Mouse (Mus musculus): ENCODE measurements around the gene Opn4. TPM values are rescaled to one million over a fixed set of nuclear protein-coding genes. Genes with fewer than 3 reads are reported as not detected.

Opn4 gene
- polyA plus RNA-seq, 1 experiment from 2014 or later, result 4.1 TPM

GRCm38 (mm10) chr14:34568626-34569025 lies 31.3 kb downstream of the Opn4 start:
- Histone ChIP-seq H3K27ac (peak overlapping the region; percentile 72; the same call in 1 of the 2 replicates), H3K36me3 (peaks cover 2% of the 10 kb centered on the region; the same call in 1 of the 2 replicates), H3K4me1 (peaks cover 81% of the 10 kb centered on the region), H3K27me3 (ENCODE audit: insufficient read depth, poor library complexity, severe bottlenecking) (no peaks in the 10 kb centered on the region), H3K9me3 (no peaks in the 10 kb centered on the region), H3K4me3 (no peak overlapping the region)
- 61% methylated on average over 4 of the region's 4 CpGs for WGBS
- DNase-seq (ENCODE audit: low spot score), result no peak

- DNase-seq (ENCODE audit: low spot score), result no peak
Measured at GRCm38 (mm10) chr14:34567697-34568096, 32.2 kb downstream of the Opn4 start.

GRCm38 (mm10) chr14:34566530-34566929 lies 33.4 kb downstream of the Opn4 start:
- WGBS, result 87% methylated on average over 7 of the region's 7 CpGs

More at GRCm38 (mm10) chr14:34567697-34568096, 32.2 kb downstream of the Opn4 start:
- Histone ChIP-seq H3K4me1 (peaks cover 75% of the 10 kb centered on the region), H3K9me3 (no peaks in the 10 kb centered on the region), H3K4me3 (no peak overlapping the region), H3K36me3 (peaks cover 2% of the 10 kb centered on the region; the same call in 1 of the 2 replicates), H3K27ac (peak overlapping the region; percentile 38), H3K27me3 (ENCODE audit: insufficient read depth, poor library complexity, severe bottlenecking) (no peaks in the 10 kb centered on the region)
- 40% methylated on average over 5 of the region's 5 CpGs for WGBS

GRCm38 (mm10) chr14:34565711-34566110 lies 34.2 kb downstream of the Opn4 start:
- no peak overlapping the region for H3K4me3 ChIP-seq
- no peak for DNase-seq (ENCODE audit: low spot score)
- H3K27me3 ChIP-seq (ENCODE audit: insufficient read depth, poor library complexity, severe bottlenecking), result no peaks in the 10 kb centered on the region
- H3K36me3 ChIP-seq, result peaks cover 20% of the 10 kb centered on the region; the same call in 1 of the 2 replicates
- peak overlapping the region; percentile 56; the same call in 1 of the 2 replicates for H3K27ac ChIP-seq
- no peaks in the 10 kb centered on the region for H3K9me3 ChIP-seq
- 66% methylated on average over 17 of the region's 17 CpGs for WGBS
- peaks cover 73% of the 10 kb centered on the region for H3K4me1 ChIP-seq

More at GRCm38 (mm10) chr14:34566530-34566929, 33.4 kb downstream of the Opn4 start:
- Histone ChIP-seq H3K9me3 (no peaks in the 10 kb centered on the region), H3K27me3 (ENCODE audit: insufficient read depth, poor library complexity, severe bottlenecking) (no peaks in the 10 kb centered on the region), H3K4me3 (no peak overlapping the region), H3K4me1 (peaks cover 77% of the 10 kb centered on the region), H3K27ac (peak overlapping the region; percentile 56; the same call in 1 of the 2 replicates), H3K36me3 (peaks cover 12% of the 10 kb centered on the region; the same call in 1 of the 2 replicates)
- DNase-seq (ENCODE audit: low spot score), result no peak

- no peaks in the 10 kb centered on the region for H3K9me3 ChIP-seq
- WGBS, result 67% methylated on average over 5 of the region's 5 CpGs
- H3K27me3 ChIP-seq (ENCODE audit: insufficient read depth, poor library complexity, severe bottlenecking), result no peaks in the 10 kb centered on the region
- H3K27ac ChIP-seq, result peak overlapping the region; percentile 52; the same call in 1 of the 2 replicates
- H3K4me1 ChIP-seq, result peaks cover 73% of the 10 kb centered on the region
- H3K36me3 ChIP-seq, result peaks cover 30% of the 10 kb centered on the region
- H3K4me3 ChIP-seq, result no peak overlapping the region
- no peak for DNase-seq (ENCODE audit: low spot score)
Measured at GRCm38 (mm10) chr14:34564646-34565045, 35.3 kb downstream of the Opn4 start.

- H3K4me3 ChIP-seq, result no peak overlapping the region
- DNase-seq (ENCODE audit: low spot score), result no peak
- H3K9me3 ChIP-seq, result no peaks in the 10 kb centered on the region
- no peaks in the 10 kb centered on the region for H3K27me3 ChIP-seq (ENCODE audit: insufficient read depth, poor library complexity, severe bottlenecking)
- peaks cover 53% of the 10 kb centered on the region for H3K4me1 ChIP-seq
- peak overlapping the region; percentile 31 for H3K27ac ChIP-seq
- peaks cover 48% of the 10 kb centered on the region for H3K36me3 ChIP-seq
- WGBS, result 12% methylated on average over 2 of the region's 2 CpGs
Measured at GRCm38 (mm10) chr14:34562393-34562792, 37.5 kb downstream of the Opn4 start.

GRCm38 (mm10) chr14:34561647-34562046 lies 38.3 kb downstream of the Opn4 start:
- Histone ChIP-seq H3K27ac (peak overlapping the region; percentile 31; the same call in 1 of the 2 replicates), H3K4me3 (no peak overlapping the region), H3K9me3 (no peaks in the 10 kb centered on the region), H3K27me3 (ENCODE audit: insufficient read depth, poor library complexity, severe bottlenecking) (no peaks in the 10 kb centered on the region), H3K4me1 (peaks cover 45% of the 10 kb centered on the region), H3K36me3 (peaks cover 49% of the 10 kb centered on the region)
- 85% methylated on average over 8 of the region's 8 CpGs for whole genome bisulfite sequencing
- no peak for DNase-seq (ENCODE audit: low spot score)

GRCm38 (mm10) chr14:34558947-34559346 lies 41.0 kb downstream of the Opn4 start:
- WGBS, result 85% methylated on average over 9 of the region's 9 CpGs
- Histone ChIP-seq H3K4me3 (no peak overlapping the region), H3K4me1 (peaks cover 29% of the 10 kb centered on the region), H3K27me3 (ENCODE audit: insufficient read depth, poor library complexity, severe bottlenecking) (no peaks in the 10 kb centered on the region), H3K27ac (no peak overlapping the region), H3K9me3 (no peaks in the 10 kb centered on the region), H3K36me3 (peaks cover 69% of the 10 kb centered on the region)
- DNase-seq (ENCODE audit: low spot score), result no peak

GRCm38 (mm10) chr14:34555211-34555610 lies 44.7 kb downstream of the Opn4 start:
- no peak overlapping the region for H3K4me3 ChIP-seq
- 62% methylated on average over 13 of the region's 13 CpGs for WGBS
- peaks cover 26% of the 10 kb centered on the region; the same call in 1 of the 2 replicates for H3K4me1 ChIP-seq
- H3K27me3 ChIP-seq (ENCODE audit: insufficient read depth, poor library complexity, severe bottlenecking), result no peaks in the 10 kb centered on the region
- peaks cover 79% of the 10 kb centered on the region for H3K36me3 ChIP-seq
- H3K9me3 ChIP-seq, result no peaks in the 10 kb centered on the region
- H3K27ac ChIP-seq, result peak overlapping the region; percentile 63
- no peak for DNase-seq (ENCODE audit: low spot score)

- Histone ChIP-seq H3K4me3 (no peak overlapping the region), H3K9me3 (no peaks in the 10 kb centered on the region), H3K27ac (0 out of 2 replicates have a peak overlapping the region, but pooled peaks have one; percentile 1), H3K4me1 (peaks cover 34% of the 10 kb centered on the region), H3K27me3 (ENCODE audit: insufficient read depth, poor library complexity, severe bottlenecking) (no peaks in the 10 kb centered on the region), H3K36me3 (peaks cover 70% of the 10 kb centered on the region)
- WGBS, result 69% methylated on average over 3 of the region's 3 CpGs
- no peak for DNase-seq (ENCODE audit: low spot score)
Measured at GRCm38 (mm10) chr14:34554047-34554446, 45.9 kb downstream of the Opn4 start.

- no peaks in the 10 kb centered on the region for H3K9me3 ChIP-seq
- H3K27ac ChIP-seq, result 0 out of 2 replicates have a peak overlapping the region, but pooled peaks have one; percentile 1
- H3K36me3 ChIP-seq, result peaks cover 69% of the 10 kb centered on the region
- WGBS, result 73% methylated on average over 6 of the region's 6 CpGs
- no peaks in the 10 kb centered on the region for H3K27me3 ChIP-seq (ENCODE audit: insufficient read depth, poor library complexity, severe bottlenecking)
- H3K4me3 ChIP-seq, result no peak overlapping the region
- DNase-seq (ENCODE audit: low spot score), result no peak
- H3K4me1 ChIP-seq, result peaks cover 40% of the 10 kb centered on the region
Measured at GRCm38 (mm10) chr14:34553470-34553869, 46.5 kb downstream of the Opn4 start.

GRCm38 (mm10) chr14:34552226-34552625 lies 47.7 kb downstream of the Opn4 start:
- peaks cover 52% of the 10 kb centered on the region for H3K4me1 ChIP-seq
- peaks cover 58% of the 10 kb centered on the region for H3K36me3 ChIP-seq
- H3K27me3 ChIP-seq (ENCODE audit: insufficient read depth, poor library complexity, severe bottlenecking), result no peaks in the 10 kb centered on the region
- H3K9me3 ChIP-seq, result no peaks in the 10 kb centered on the region
- H3K4me3 ChIP-seq, result no peak overlapping the region
- 86% methylated on average over 5 of the region's 5 CpGs for WGBS
- DNase-seq (ENCODE audit: low spot score), result no peak
- H3K27ac ChIP-seq, result no peak overlapping the region

GRCm38 (mm10) chr14:34549004-34549671 lies 50.8 kb downstream of the Opn4 start:
- H3K9me3 ChIP-seq, result no peaks in the 10 kb centered on the region
- H3K27me3 ChIP-seq (ENCODE audit: insufficient read depth, poor library complexity, severe bottlenecking), result no peaks in the 10 kb centered on the region
- DNase-seq (ENCODE audit: low spot score), result peak; percentile 91
- under 1% methylated on average over 55 of the region's 55 CpGs for WGBS
- H3K4me3 ChIP-seq, result peak overlapping the region; percentile 72
- H3K4me1 ChIP-seq, result peaks cover 69% of the 10 kb centered on the region
- H3K36me3 ChIP-seq, result peaks cover 46% of the 10 kb centered on the region
- H3K27ac ChIP-seq, result peak overlapping the region; percentile 89

All from heart, embryonic 10.5 days (tissue).